Mouse (Mus musculus): ENCODE data around the gene Proser3.
"Not testable (repeated sequence)": the region's sequence is repeated elsewhere in the genome, so short reads cannot be mapped to it uniquely, and the experiment has no call there.

Proser3 gene

DNA sequence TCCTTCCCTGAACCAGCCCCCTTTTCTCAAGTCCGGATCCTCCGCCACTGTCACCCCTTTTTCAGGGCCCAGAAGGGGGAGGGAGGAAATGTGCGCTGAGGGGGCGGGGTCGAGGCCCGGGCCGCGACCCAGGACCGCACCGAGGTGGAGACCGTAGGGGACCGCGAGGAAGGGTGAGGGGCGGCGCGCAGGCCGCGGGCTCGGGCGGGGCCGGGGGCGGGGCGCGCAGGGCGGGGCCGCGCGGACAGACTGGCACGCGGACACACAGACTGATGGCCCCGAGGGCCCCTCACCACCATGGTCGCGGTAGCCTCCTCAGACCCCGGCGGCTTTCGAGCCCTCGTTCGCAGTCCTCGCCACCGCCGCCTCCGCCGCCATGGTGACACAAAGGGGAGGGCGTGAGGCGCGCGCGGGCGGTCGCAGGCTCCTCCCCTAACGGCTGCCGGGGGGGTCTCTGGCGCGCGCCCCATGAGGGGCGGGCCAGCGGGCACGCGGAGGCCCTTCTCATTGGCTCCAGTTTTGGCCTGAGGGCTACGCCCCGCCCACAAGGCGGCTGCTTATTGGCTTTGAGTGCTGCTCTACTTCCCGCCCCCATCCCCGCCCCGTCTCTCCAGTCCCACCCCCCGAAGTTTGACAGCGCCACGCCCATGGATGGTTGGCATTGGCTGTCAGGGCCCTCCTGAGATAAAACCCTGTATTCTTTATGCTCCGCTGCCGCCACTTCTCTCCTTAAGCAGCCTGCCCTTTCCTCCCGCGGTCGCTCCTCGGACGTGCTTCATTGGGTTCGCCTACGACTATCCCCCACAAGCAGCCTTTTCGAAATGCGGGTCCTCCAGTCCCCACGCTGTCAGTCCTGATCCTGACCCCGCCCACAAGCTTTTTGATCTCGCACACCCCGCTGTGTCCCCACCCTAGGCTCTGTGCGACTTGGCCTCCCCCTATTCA, 17.2 kb downstream of the Proser3 start, which contains the start of gene Arhgap33:
Gene Arhgap33 (minus strand): TSS at position 428 of the 945 bp plus-strand sequence.
- DNase-seq = peak; percentile 95 to 96

DNA sequence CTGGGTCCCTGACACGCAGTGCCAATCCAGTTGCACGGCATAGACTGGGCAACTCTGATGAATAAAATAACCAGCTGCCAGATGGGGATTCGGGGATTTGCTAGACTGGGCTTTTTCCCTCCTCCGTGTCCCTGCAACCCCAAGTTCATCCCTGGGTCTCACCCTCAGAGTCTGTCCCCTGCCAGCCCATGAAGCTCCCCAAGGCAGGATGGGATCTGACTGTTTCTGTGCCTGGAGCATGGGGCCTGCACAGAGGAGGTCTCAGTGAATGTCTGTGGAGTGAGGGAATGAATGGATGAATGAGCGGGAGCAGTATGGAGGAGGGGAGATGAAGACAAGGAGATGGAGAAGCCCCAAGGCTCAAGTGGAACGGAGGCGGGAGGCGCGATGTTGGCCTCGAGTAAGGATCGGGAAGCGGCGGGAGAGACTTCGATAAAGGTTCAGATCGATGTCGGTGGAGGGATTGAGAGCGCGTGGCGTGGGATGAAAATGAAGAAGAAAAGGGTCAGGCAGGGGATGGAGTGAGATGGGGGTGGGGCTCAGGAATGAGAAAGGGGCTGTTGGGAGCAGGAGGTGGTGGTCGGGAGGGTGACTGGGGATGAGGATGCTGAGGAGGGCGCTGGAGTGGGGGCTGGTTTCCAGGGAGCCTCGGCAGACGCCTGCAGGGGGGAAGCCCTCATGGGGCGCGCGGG, 18.0 kb downstream of the Proser3 start:
- DNase-seq = peak; percentile 48 to 63

DNA sequence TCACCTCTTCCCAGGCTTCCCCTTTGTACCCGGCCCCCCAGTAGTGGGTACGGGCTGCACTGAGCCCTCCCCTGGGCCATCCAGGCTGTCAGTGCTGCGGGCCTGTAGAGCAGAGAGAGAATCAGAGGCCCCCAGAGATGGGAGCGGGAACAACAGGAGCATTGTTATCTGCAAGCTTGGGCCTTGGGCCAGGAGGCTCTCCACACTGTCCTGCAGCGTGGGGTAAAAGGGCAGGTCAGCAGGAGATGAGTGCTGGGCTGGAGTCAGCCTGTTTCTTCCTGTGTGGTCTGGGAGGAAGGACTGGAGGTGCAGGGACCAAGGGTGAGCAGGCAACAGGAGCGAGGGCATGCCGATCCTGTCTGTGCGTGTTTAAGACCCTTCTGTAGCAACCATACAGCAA, 19.2 kb downstream of the Proser3 start:
- no peak for DNase-seq

DNA sequence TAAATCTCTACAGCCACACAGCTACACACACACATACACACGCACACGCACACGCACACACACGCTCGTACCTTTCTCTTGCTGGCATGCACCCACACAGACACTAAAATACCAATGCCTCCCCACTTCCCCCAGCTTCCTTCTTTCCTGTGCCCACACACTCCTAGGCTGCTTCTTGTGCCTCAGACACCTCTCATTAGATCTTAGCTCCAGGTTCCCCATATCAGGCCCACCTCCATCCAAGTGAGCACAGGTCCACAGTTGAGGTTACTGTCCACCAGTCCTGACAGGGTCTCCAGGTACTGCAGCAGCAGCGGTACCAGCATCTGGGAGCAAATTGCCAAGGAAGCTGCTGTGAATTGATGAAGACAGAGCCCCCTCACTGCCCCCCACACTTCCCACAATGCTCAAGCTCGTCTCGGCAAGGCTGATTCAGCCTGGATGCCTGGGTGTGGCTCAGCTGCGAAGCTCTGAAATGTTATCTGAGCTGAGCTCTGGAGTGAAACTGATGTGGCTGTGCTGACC, 20.7 kb downstream of the Proser3 start:
- no peak for DNase-seq

DNA sequence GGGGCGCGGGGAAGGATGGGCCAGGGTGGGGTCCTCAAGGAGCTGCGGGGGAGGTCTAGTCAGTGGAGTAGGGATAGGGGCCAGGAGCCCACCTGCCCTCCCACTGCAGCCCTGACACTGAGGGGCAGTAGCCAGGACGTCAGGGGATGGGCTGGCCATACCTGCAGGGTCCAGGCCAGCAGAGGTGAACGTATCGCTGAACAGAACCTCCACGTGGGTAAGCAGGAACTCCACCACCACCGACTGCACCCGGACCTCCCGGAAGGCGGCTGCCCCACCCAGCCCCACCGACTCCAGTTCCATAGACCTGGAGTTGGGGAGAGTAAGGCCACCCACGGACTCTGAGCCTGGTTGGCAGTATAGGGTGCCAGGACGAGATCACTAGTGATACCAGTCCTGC, 25.1 kb downstream of the Proser3 start:
- no peak for DNase-seq

DNA sequence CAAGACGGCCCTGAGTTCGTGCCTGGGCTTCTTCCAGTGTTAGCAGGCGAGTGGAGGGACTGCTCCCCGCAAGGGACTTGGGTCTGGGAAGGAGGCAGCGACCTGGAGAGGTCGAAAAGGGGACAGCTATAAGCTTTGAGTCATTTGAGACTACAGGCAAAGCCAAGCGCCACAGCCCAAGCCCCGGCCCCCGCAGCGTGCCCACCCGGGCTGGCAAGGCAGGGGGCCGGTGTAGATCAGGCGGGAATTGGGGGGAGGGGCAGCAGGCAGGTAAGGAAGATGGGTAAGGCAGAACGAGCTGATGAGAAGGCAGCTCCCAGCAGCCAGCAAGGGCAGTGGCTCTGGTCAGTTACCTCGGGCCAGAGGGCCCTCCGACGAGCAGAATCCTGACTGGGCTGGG, 25.7 kb downstream of the Proser3 start:
- DNase-seq = no peak

DNA sequence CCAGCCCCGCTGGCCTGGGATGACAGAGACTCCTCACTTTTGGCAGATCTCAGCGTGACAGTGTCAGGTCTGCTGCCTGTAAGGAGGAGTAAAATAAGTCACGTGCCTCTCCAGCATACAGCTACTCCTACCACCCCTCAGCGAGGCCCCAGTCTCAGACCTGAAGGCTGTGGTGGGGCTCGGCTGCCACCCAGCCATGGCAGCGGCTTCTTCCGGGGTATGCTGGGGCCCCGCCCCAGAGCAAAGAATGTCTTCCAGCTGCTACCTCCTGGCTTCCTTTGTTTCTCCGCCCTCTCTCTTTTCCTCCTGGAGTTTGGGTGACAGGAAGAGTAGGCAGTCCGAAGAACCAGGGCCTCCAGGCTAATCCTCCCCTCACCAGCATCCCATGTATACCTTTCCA, 26.1 kb downstream of the Proser3 start:
- DNase-seq = no peak

DNA sequence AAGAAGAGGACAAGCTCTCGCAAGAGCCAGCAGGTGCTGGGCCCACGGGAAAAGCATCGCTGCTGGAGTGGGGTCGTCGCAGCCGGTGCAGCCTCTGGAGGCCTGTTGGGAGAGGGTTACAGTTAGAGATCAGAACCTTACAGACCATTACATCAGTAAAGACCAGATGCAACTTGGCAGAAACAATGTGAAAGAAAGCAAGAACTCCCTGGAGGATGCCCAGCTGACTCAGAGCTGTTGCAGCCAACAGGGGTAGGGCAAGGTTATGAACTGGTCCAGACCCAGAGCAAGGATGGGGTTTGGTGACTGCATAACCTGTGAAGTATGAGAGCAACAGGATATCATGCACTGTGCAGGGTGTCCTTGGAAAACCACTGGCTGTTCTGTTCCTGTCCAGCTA, 27.6 kb downstream of the Proser3 start:
- no peak for DNase-seq

DNA sequence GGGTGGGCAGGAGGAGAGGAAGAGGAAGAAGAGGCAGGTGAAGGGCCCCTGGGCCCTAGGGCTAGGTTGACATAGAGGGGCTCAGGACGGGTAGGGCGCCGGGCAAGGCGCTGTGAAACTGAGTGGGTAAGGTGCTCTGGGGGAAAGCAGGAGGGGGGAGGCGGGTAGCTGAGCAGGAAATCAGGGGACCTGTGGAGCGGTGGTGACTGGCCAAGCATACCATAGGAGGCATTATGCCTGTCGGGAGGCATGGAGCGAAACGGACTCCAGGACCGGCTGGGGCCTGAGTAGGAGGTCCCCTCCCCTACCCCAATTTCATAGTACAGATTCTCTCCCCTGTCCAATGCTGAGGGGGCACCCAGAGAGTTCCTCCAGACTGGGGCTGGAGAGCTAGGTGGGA, 29.2 kb downstream of the Proser3 start:
- no peak for DNase-seq

DNA sequence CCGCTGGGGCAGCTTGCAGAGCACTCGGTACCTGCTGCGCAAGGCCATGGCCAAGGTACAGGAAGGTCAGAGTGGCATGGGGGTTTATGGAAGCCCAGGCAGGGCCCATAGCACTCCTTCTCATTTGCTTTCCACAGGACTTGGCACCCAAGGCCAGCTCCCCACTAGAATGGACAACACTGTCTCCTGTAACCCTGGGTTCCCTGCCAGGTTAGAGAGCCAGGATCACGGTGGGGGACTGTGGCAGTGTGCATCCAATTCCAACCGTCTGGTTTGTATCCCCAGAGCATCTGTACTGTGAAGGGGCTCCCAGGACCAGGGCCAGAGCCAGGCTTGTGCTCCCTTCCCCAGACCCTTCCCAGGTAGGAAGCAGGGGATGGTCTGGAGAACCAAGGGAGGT, 31.2 kb downstream of the Proser3 start:
- DNase-seq = no peak

DNA sequence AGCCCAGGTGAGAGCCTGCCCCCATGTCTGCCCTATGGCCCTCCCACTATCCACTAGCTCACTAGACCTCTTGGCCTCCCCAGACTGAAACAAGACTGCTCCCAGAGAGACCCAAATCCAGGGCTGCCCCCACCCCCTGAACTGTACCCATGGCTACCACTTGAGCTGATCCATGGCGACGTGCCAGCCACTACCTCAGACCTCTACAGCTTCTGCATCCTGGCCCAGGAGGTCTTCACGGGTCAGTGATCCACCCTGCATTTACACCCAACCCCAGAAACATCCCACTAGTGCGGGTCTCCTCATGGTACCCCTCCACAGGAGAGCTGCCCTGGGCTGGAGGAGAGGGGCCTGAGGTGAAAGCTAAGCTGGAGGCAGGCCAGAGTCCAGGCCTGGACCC, 31.7 kb downstream of the Proser3 start:
- DNase-seq = no peak

DNA sequence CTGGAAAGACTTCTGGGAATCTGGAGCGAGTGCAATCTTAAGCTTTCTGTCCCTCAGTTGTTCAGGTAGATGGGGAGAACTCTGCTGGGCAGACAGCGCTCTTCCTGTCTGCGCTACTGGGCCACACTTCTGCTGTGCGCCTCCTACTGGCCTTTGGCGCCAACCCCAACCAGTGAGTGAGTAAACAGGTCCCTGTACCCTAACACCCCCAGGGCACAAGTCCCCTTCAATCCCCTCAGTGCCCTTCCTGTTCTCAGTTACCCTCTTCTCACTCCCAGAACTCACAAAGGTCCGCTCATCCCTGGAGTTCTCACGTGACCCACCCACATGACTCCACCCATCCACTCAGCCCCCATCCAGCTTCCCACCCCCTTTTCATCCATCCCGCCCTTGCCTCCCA, 33.8 kb downstream of the Proser3 start:
- DNase-seq = no peak

DNA sequence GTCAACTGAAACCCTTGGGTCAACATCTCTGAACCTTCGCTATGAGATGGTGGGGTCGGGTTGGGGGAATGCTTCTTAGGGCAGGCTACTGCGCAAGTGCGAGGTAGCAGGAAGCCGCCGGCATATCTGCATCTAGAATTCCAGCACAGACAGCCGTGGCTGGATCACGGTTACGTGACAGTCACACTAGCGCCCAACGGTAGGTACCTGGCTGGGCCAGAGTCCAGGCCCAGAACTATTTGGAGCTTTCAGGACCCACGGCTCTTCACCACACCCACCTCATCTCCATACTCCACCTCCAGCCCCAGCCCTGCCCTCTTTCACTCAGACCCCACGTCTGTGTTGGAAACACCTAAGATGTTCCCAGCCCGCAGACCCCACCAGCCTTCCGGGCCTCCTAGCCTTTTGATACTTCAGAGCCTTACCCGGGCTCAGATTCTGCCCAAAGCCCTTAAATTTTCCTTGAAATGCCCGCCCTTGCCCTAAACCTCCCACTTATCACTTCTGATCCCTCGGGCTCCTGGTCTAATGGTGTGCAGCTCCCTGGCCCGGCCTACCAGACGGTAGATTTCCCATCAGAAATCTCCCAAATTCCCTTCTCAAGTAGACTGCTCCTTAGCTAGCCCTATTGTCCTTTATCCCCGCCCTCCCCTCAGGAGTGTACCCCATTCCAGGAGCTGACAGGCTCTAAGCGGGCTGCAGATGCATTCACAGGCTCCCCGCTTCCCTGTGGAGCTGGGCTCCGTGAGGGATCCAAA, 36.9 kb downstream of the Proser3 start:
- DNase-seq = no peak

DNA sequence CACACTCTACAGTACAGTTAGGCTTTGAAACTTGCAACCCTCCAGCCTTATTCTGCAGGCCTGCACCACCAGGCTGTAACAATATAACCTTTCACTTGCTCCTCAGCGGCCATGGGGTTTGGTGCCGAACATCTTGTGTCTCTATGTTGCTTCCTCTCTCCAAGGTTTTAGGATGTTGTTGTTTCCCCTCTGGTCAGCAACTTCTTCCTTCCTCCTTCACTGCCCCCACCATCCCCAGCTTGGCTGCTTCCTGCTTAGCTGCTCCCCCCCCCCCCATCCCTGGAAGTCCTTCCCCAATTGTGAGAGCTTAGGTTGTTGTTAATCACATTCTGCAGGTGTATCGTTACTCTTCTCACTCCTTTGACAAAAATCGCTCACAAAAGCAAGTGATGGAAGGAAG, 44.0 kb downstream of the Proser3 start:
- DNase-seq = no peak

DNA sequence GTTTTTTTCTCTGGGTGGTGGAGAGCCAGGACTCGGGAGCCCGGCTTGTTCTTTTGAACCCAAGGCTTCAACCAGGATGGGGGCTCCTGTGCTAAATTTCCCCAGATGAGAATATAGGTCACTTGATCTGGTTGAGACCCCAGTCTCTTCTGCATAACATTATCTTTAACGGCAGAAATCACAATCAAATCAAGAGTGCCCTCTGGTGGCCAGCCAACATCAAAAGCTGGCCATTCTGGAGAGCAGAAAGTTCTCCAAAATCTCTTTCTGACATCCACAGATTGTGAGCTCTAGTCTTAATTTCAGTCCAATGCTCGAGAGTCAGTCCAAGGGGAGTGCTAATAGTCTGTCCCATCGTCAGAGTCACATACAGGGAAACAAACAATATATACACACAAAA, 50.9 kb downstream of the Proser3 start:
- DNase-seq = not testable (repeated sequence)

DNA sequence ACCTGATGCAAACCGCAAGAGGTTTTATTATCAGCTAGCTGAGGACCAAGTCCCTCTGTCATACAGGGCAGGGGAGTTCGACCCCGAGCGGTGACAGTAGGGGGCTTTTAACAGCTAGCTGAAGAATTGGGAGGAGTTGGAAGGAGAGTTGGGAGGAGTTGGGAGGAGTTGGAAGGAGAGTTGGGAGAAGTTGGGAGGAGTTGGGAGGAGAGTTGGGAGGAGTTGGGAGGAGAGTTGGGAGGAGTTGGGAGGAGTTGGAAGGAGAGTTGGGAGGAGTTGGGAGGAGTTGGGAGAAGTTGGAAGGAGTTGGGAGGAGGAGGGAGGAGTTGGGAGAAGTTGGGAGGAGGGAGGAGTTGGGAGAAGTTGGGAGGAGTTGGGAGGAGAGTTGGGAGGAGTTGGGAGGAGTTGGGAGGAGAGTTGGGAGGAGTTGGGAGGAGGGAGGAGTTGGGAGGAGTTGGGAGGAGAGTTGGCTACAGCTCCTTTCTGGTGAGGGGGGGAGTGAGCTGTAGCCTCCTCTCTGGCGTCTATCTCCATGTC, 56.5 kb downstream of the Proser3 start:
- DNase-seq = not testable (repeated sequence)

DNA sequence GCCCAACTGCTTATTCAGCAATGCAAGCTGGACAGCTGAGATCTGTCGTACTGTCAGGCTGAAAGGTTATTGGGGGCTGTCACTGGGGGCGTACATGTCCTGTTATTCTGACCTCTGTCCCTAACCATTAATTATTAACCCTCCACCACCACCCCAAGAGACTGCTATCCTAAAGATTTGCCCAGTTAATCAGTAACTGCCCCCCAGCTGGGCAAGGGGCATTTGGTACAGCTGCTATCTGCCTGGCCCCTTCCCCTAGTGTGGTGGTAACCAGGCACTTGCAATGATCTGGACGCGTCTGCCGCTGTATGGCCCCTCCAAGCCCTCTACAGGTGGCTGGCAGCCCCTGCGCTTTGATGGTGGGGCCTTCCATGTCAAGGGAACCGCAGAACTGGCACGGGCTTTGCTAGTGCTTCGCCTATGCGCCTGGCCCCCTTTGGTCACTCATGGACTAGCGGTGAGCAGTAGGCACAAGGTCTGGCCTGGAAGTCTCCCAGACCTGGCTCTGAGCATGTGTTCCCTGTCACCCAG, 58.6 kb downstream of the Proser3 start, which contains the start of gene Prodh2:
Gene Prodh2 (plus strand): TSS at position 222 of the 531 bp plus-strand sequence.
- no peak for DNase-seq

DNA sequence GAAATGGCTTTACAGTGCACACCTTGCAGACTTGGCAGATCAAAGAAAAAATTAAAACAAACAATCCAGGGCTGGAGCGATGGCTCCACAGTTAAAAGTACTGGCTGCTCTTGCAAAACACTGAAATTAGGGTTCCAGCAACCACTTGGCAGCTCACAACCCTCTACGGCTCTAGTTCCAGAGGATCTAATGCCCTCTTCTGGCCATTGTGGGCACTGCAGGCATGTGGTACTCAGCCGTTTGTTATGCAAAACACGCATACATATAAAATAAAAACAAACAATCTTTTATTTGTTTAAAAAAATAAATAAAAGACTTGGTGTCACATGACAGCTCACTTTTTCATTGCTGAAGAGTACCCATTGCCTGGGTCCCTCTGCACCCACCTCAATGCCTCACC, 59.3 kb downstream of the Proser3 start:
- DNase-seq = peak; percentile 25 to 33

DNA sequence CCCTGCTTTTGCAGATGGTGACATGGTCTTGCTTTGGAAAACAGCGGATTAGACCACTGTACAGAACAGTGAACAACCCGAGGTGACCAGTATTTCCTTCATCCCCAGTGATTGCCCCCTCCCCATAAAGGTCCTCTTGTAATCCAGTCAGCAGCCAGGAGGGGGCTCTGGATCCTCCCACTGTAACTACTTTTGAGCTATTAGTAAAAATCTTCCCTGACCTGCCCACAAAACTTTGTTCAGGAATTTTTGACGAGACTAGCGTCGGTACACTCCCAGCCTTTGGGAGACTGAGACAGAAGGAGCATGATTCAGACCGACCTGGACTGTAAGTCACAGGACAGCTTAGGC, 61.2 kb downstream of the Proser3 start:
- DNase-seq = no peak

DNA sequence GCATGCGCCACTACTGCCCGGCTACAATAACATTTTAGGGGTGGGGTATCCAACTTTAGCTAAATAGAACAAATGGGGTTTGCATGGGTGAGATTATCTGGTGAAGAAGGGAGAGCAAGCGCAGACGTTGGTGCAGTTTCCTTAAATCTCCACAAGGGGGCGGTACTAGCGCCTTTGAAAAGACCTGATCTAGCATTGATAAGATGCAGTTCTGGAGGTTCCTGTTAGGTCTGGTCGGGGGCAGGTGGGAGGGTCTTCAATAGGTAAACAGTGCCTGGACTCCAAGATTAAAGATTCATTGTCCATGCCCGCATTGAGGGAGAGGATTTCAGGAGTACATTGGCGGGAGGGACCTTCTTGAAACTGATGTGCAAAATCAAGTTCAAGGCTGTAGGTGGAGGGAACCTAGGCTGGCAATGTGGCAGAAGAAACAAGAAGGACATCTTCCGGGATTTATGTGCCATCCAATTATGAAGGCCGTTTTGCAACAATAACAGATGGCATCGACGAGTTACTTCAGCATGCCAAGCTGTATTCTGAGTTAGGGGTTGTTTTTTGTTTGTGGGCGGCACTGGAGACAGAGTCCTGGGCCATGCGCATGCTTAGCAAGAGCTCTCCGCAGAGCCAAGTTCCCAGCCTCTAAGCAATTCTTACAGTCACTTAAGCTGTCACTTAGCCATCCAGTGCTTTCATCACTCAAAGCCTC, 61.7 kb downstream of the Proser3 start:
- DNase-seq = peak in 1 of 2 experiments; percentile 13

All from thymus, adult 18-20 months (tissue).